Mouse (Mus musculus) spleen, postnatal 10 days (tissue): ENCODE measurements around the gene Gm973.

Source experiments
- DNase-seq, 2 experiments: peaks; one replicate each; pipeline ENCODE4 v3.0.0; 2021 to 2022; ENCODE audit warnings: low spot score in 2 of 2

Gm973 gene

GRCm38 (mm10) chr1:59516026-59516917 is at the start of gene Gm973:
Gene Gm973 (plus strand): TSS chr1:59516264.
- no peak for DNase-seq

- DNase-seq: no peak
Measured at GRCm38 (mm10) chr1:59469170-59469569, 46.9 kb upstream of the Gm973 start.

GRCm38 (mm10) chr1:59470766-59471165 is 45.3 kb upstream of the Gm973 start:
- no peak for DNase-seq

GRCm38 (mm10) chr1:59472368-59473180 is 43.5 kb upstream of the Gm973 start:
- no peak for DNase-seq

GRCm38 (mm10) chr1:59473181-59473555 is 42.9 kb upstream of the Gm973 start:
- no peak for DNase-seq

- no peak for DNase-seq
Measured at GRCm38 (mm10) chr1:59475618-59476017, 40.4 kb upstream of the Gm973 start.

- DNase-seq: no peak
Measured at GRCm38 (mm10) chr1:59478911-59479310, 37.2 kb upstream of the Gm973 start.

GRCm38 (mm10) chr1:59480821-59481455 is 35.1 kb upstream of the Gm973 start:
- DNase-seq: no peak

GRCm38 (mm10) chr1:59481456-59482291 is 34.4 kb upstream of the Gm973 start:
- peak; percentile 73 to 87 for DNase-seq

GRCm38 (mm10) chr1:59482331-59482695 is 33.8 kb upstream of the Gm973 start, which contains the start of gene Fzd7:
Gene Fzd7 (plus strand): TSS chr1:59482424.
- DNase-seq: peak in 1 of 2 experiments; percentile 55

- peak in 1 of 2 experiments; percentile 29 for DNase-seq
Measured at GRCm38 (mm10) chr1:59482696-59483520, 33.2 kb upstream of the Gm973 start.

GRCm38 (mm10) chr1:59483521-59484245 is 32.4 kb upstream of the Gm973 start:
- peak; percentile 13 to 62 for DNase-seq

GRCm38 (mm10) chr1:59484314-59484713 is 31.8 kb upstream of the Gm973 start:
- DNase-seq: no peak

GRCm38 (mm10) chr1:59484791-59485785 is 31.0 kb upstream of the Gm973 start:
- DNase-seq: no peak

GRCm38 (mm10) chr1:59485803-59486202 is 30.3 kb upstream of the Gm973 start:
- no peak for DNase-seq

- peak in 1 of 2 experiments; percentile 24 for DNase-seq
Measured at GRCm38 (mm10) chr1:59487651-59488051, 28.4 kb upstream of the Gm973 start.

- no peak for DNase-seq
Measured at GRCm38 (mm10) chr1:59488481-59488880, 27.6 kb upstream of the Gm973 start.

- no peak for DNase-seq
Measured at GRCm38 (mm10) chr1:59488991-59489390, 27.1 kb upstream of the Gm973 start.
